27 mouse cellular contexts compared by ENCODE assay signal in the genomic region with DNA sequence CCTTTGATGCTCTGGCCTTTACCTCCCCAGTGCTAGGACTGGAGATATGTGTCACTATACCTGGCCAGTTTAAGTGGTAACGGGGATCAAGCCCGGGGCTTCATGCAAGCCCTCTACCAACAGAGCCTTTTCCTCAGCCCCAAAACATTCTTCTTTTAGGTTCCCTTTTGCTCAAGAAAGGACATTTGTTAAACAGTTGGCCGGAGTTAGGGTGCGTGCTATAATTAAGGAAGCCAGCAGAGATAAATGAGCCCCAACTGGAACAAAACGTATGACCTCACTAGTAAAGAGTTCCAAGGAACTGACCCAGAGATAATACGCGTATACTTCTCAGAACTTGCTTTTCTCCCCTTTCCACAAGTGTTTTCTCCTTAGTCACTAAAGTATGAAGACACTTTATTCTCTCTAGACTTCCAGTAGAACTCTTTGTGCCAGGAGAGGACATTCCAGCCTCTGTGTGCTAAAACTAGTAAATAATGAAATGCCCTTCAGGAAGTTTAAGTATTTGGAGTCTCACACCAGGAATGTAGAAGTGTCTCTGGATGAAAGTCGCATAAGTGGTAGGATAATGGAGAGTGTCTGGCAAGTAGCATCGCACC. TPM values are rescaled to one million over a fixed set of nuclear protein-coding genes. Genes with fewer than 3 reads are reported as not detected.
DNase-seq lines count a peak whose midpoint lies in the region; ATAC-seq and TF ChIP-seq lines count a peak whose summit lies in the region.
"Had no signal": no experiment of that assay in that cellular context is flagged by ENCODE, and none has a peak within 500 bp of the region (broad histone marks: within the 10 kb centered on the region; RNA-seq: fewer than 3 reads in every experiment).

No protein-coding gene starts in this region.

- no peaks in the 10 kb centered on the region for H3K36me3 ChIP-seq in lung, postnatal 0 days (ENCODE audit: insufficient read depth, low read length)
- no peaks in the 10 kb centered on the region for H3K36me3 ChIP-seq in heart, embryonic 15.5 days
- H3K36me3 ChIP-seq: embryonic facial prominence, embryonic 13.5 days; forebrain, embryonic 12.5 days; hindbrain, embryonic 12.5 days; limb, embryonic 12.5 days; liver, embryonic 12.5 days; midbrain, embryonic 15.5 days; neural tube, embryonic 12.5 days had no signal

- no peaks in the 10 kb centered on the region for H3K9me3 ChIP-seq in lung, postnatal 0 days (ENCODE audit: low read length)
- H3K9me3 ChIP-seq in heart, embryonic 15.5 days (replicated peaks): no peaks in the 10 kb centered on the region
- H3K9me3 ChIP-seq: embryonic facial prominence, embryonic 13.5 days; forebrain, embryonic 12.5 days; hindbrain, embryonic 12.5 days; limb, embryonic 12.5 days; liver, embryonic 12.5 days; midbrain, embryonic 15.5 days; neural tube, embryonic 12.5 days had no signal

- DNase-seq in heart, adult 18-20 months: peak; percentile 39 to 48
- DNase-seq in heart, postnatal 4 days: no peak
- DNase-seq in lung, postnatal 0 days (ENCODE audit: low spot score): peak; percentile 76
- no peak for DNase-seq in lung, postnatal 36 days
- no peak for DNase-seq in gastrocnemius, adult 8-10 months (ENCODE audit: low spot score in 2 of 2)
- DNase-seq: adrenal gland, postnatal 10 days; cerebellum, adult 2 months; cerebellum, postnatal 36 days; embryo, embryonic 11 days; gastrocnemius, postnatal 10 days; kidney, adult 2 months; kidney, postnatal 10 days; lung, adult 2 months; retina, postnatal 1 day; right cerebral cortex, postnatal 25 days; thymus, postnatal 14 days had no signal

- no peak overlapping the region for H3K4me2 ChIP-seq in lung, postnatal 0 days (replicated peaks; ENCODE audit: low read depth, low read length)
- H3K4me2 ChIP-seq in heart, embryonic 15.5 days: no peak overlapping the region
- H3K4me2 ChIP-seq: embryonic facial prominence, embryonic 13.5 days; forebrain, embryonic 12.5 days; hindbrain, embryonic 12.5 days; limb, embryonic 12.5 days; liver, embryonic 12.5 days; midbrain, embryonic 15.5 days; neural tube, embryonic 12.5 days had no signal

- peak; percentile 100 for TF ChIP-seq EP300 in lung, postnatal 0 days (IDR thresholded peaks at IDR 0.05)

- H3K27me3 ChIP-seq in lung, postnatal 0 days (replicated peaks; ENCODE audit: insufficient read depth, low read length): no peaks in the 10 kb centered on the region
- H3K27me3 ChIP-seq in heart, embryonic 15.5 days: no peaks in the 10 kb centered on the region
- H3K27me3 ChIP-seq: embryonic facial prominence, embryonic 13.5 days; forebrain, embryonic 12.5 days; hindbrain, embryonic 12.5 days; limb, embryonic 12.5 days; liver, embryonic 12.5 days; midbrain, embryonic 15.5 days; neural tube, embryonic 12.5 days had no signal

- H3K27ac ChIP-seq in lung, postnatal 0 days (ENCODE audit: low read length): peak overlapping the region; percentile 47
- peak overlapping the region; percentile 63 for H3K27ac ChIP-seq in heart, embryonic 15.5 days
- H3K27ac ChIP-seq: embryonic facial prominence, embryonic 13.5 days; forebrain, embryonic 12.5 days; hindbrain, embryonic 12.5 days; limb, embryonic 12.5 days; liver, embryonic 12.5 days; macrophage; midbrain, embryonic 15.5 days; neural tube, embryonic 12.5 days had no signal

- H3K9ac ChIP-seq in lung, postnatal 0 days (replicated peaks; ENCODE audit: low read depth): no peak overlapping the region
- H3K9ac ChIP-seq in heart, embryonic 15.5 days: no peak overlapping the region
- H3K9ac ChIP-seq: embryonic facial prominence, embryonic 13.5 days; forebrain, embryonic 12.5 days; hindbrain, embryonic 12.5 days; limb, embryonic 12.5 days; liver, embryonic 12.5 days; midbrain, embryonic 15.5 days; neural tube, embryonic 12.5 days had no signal

- peak; percentile 83 for ATAC-seq in lung, postnatal 0 days
- ATAC-seq in heart, embryonic 15.5 days (replicated peaks; ENCODE audit: insufficient number of reproducible peaks, insufficient read depth, low FRiP score, low read depth): no peak
- ATAC-seq in activated CD4-positive, CD25-positive, alpha-beta regulatory T cell, adult 4 months: no peak
- ATAC-seq: liver, embryonic 12.5 days; midbrain, embryonic 15.5 days had no signal

- WGBS in lung, postnatal 0 days: 32% methylated on average over 9 of the region's 9 CpGs
- 39% methylated on average over 9 of the region's 9 CpGs for WGBS in heart, embryonic 15.5 days

- TF ChIP-seq CTCF in lung, postnatal 0 days (IDR thresholded peaks at IDR 0.05): no peak

- H3K4me3 ChIP-seq in lung, postnatal 0 days (ENCODE audit: low read depth, low read length): no peak overlapping the region
- no peak overlapping the region for H3K4me3 ChIP-seq in heart, embryonic 15.5 days
- H3K4me3 ChIP-seq: embryonic facial prominence, embryonic 13.5 days; erythroblast, embryonic 14.5 days; forebrain, embryonic 12.5 days; hindbrain, embryonic 12.5 days; limb, embryonic 12.5 days; liver, embryonic 12.5 days; midbrain, embryonic 15.5 days; neural tube, embryonic 12.5 days had no signal

- no peaks in the 10 kb centered on the region for H3K4me1 ChIP-seq in lung, postnatal 0 days (ENCODE audit: insufficient read depth, low read depth, low read length)
- peaks cover 6% of the 10 kb centered on the region for H3K4me1 ChIP-seq in heart, embryonic 15.5 days (replicated peaks)
- H3K4me1 ChIP-seq: embryonic facial prominence, embryonic 13.5 days; forebrain, embryonic 12.5 days; hindbrain, embryonic 12.5 days; limb, embryonic 12.5 days; midbrain, embryonic 15.5 days; neural tube, embryonic 12.5 days had no signal

RNA-seq across cellular contexts. Expression of a gene that starts 8.9 kb away (rescaled TPM):
- total RNA-seq in heart, adult 18-20 months (2021): 10 to 100 TPM; 11.5 to 12.9 TPM
- total RNA-seq in heart, postnatal 4 days (2021): 10 to 100 TPM; 32.9 to 37.7 TPM
- 31.5 and 33.7 TPM in 2 replicates for polyA plus RNA-seq in lung, postnatal 0 days (2015; fragmentation: Nextera tagmentation; extraction: Ambion mirVana)
- polyA plus RNA-seq in heart, embryonic 15.5 days (2015; fragmentation: Nextera tagmentation; extraction: Ambion mirVana): 49.1 and 51.7 TPM in 2 replicates
- 10 to 100 TPM; 55.7 to 72.3 TPM for polyA plus RNA-seq in activated CD4-positive, CD25-positive, alpha-beta regulatory T cell, adult 4 months (2017; shearing (Covaris generic))
- 1 to 10 TPM; 5.9 to 7.9 (median 6.9) TPM for total RNA-seq in gastrocnemius, adult 8-10 months (2022)

Comparison
In these comparisons a context has a peak if more than half of its experiments do, and no peak if none do; other contexts are left out.
1. DNase-seq: peak in heart, adult 18-20 months (2 of 2) and lung, postnatal 0 days (single experiment); none in heart, postnatal 4 days (single experiment), lung, postnatal 36 days (single experiment) and gastrocnemius, adult 8-10 months (0 of 2).